ENCODE assay signal across 8 mouse cellular contexts in genomic region chr17:37000863-37001262, GRCm38 (mm10). TPM values are rescaled to one million over a fixed set of nuclear protein-coding genes. Genes with fewer than 3 reads are reported as not detected.
DNase-seq lines count a peak whose midpoint lies in the region; ATAC-seq and TF ChIP-seq lines count a peak whose summit lies in the region.

Gene Zfp57, plus strand, starts transcription at chr17:37001163.

- H3K27me3 ChIP-seq in heart, embryonic 11.5 days (ENCODE audit: control insufficient read depth, insufficient read depth, low read length): no peaks in the 10 kb centered on the region
- no peaks in the 10 kb centered on the region for H3K27me3 ChIP-seq in lung, embryonic 16.5 days (ENCODE audit: control insufficient read depth, insufficient read depth, low read depth, low read length)
- H3K27me3 ChIP-seq in intestine, postnatal 0 days (replicated peaks; ENCODE audit: control insufficient read depth, insufficient read depth, low read length): no peaks in the 10 kb centered on the region
- H3K27me3 ChIP-seq in stomach, embryonic 14.5 days (ENCODE audit: control insufficient read depth, insufficient read depth, low read length): no peaks in the 10 kb centered on the region

- peak within 1 kb of the TSS; percentile 75 for H3K4me2 ChIP-seq in heart, embryonic 11.5 days
- H3K4me2 ChIP-seq in lung, embryonic 16.5 days (ENCODE audit: low read depth, low read length): peak within 1 kb of the TSS; percentile 91; the same call in 1 of the 2 replicates
- H3K4me2 ChIP-seq in intestine, postnatal 0 days (replicated peaks; ENCODE audit: low read depth): peak within 1 kb of the TSS; percentile 84; the same call in 1 of the 2 replicates
- peak within 1 kb of the TSS; percentile 76; the same call in 1 of the 2 replicates for H3K4me2 ChIP-seq in stomach, embryonic 14.5 days (replicated peaks; ENCODE audit: low read depth, low read length)

- no peak for ATAC-seq in heart, embryonic 11.5 days (replicated peaks; ENCODE audit: insufficient number of reproducible peaks, low FRiP score, low TSS enrichment)
- no peak for ATAC-seq in lung, embryonic 16.5 days (ENCODE audit: low read depth)
- ATAC-seq in intestine, postnatal 0 days: no peak
- no peak for ATAC-seq in stomach, embryonic 14.5 days (ENCODE audit: insufficient number of reproducible peaks, insufficient read depth, low FRiP score, low read depth)

- no peak within 1 kb of the TSS for H3K9ac ChIP-seq in heart, embryonic 11.5 days (ENCODE audit: low read depth, low read length)
- no peak within 1 kb of the TSS for H3K9ac ChIP-seq in lung, embryonic 16.5 days (ENCODE audit: low read length)
- H3K9ac ChIP-seq in intestine, postnatal 0 days (ENCODE audit: low read depth, low read length): no peak within 1 kb of the TSS
- H3K9ac ChIP-seq in stomach, embryonic 14.5 days (replicated peaks; ENCODE audit: low read depth, low read length): no peak within 1 kb of the TSS

- no peaks in the 10 kb centered on the region for H3K9me3 ChIP-seq in heart, embryonic 11.5 days (replicated peaks; ENCODE audit: control insufficient read depth, low read length)
- no peaks in the 10 kb centered on the region for H3K9me3 ChIP-seq in lung, embryonic 16.5 days (ENCODE audit: control insufficient read depth, low read length)
- H3K9me3 ChIP-seq in intestine, postnatal 0 days (ENCODE audit: control insufficient read depth): no peaks in the 10 kb centered on the region
- H3K9me3 ChIP-seq in stomach, embryonic 14.5 days (ENCODE audit: control insufficient read depth, low read depth, low read length): no peaks in the 10 kb centered on the region

- H3K27ac ChIP-seq in heart, embryonic 11.5 days (ENCODE audit: low read depth, low read length): no peak within 1 kb of the TSS
- peak within 1 kb of the TSS; percentile 45; the same call in 1 of the 2 replicates for H3K27ac ChIP-seq in lung, embryonic 16.5 days (ENCODE audit: low read length)
- no peak within 1 kb of the TSS for H3K27ac ChIP-seq in intestine, postnatal 0 days (ENCODE audit: low read depth, low read length)
- no peak within 1 kb of the TSS for H3K27ac ChIP-seq in stomach, embryonic 14.5 days (ENCODE audit: low read length)

- H3K36me3 ChIP-seq in heart, embryonic 11.5 days (ENCODE audit: control insufficient read depth, insufficient read depth, low read length): no peaks in the 10 kb centered on the region
- peaks cover 2% of the 10 kb centered on the region; the same call in 1 of the 2 replicates for H3K36me3 ChIP-seq in lung, embryonic 16.5 days (ENCODE audit: control insufficient read depth, insufficient read depth, low read length)
- H3K36me3 ChIP-seq in intestine, postnatal 0 days (ENCODE audit: control insufficient read depth, insufficient read depth): no peaks in the 10 kb centered on the region
- no peaks in the 10 kb centered on the region for H3K36me3 ChIP-seq in stomach, embryonic 14.5 days (ENCODE audit: control insufficient read depth, insufficient read depth, low read length)

- DNase-seq in heart, postnatal 36 days: no peak
- no peak for DNase-seq in lung, postnatal 25 days (ENCODE audit: low spot score)
- no peak for DNase-seq in adipocyte (ENCODE audit: low spot score)
- DNase-seq in adrenal gland, adult (ENCODE audit: inconsistent age in 2 of 2, low spot score in 1 of 2): no peak

- H3K4me3 ChIP-seq in heart, embryonic 11.5 days (ENCODE audit: low read depth, low read length): no peak within 1 kb of the TSS
- peak within 1 kb of the TSS; percentile 77; the same call in 1 of the 2 replicates for H3K4me3 ChIP-seq in lung, embryonic 16.5 days (ENCODE audit: low read length)
- H3K4me3 ChIP-seq in intestine, postnatal 0 days (ENCODE audit: low read depth, low read length): no peak within 1 kb of the TSS
- peak within 1 kb of the TSS; percentile 71; the same call in 1 of the 2 replicates for H3K4me3 ChIP-seq in stomach, embryonic 14.5 days (ENCODE audit: low read depth, low read length)

- 84% methylated on average over 7 of the region's 7 CpGs for WGBS in heart, embryonic 11.5 days (ENCODE audit: insufficient replicate concordance)
- WGBS in lung, embryonic 16.5 days: 87% methylated on average over 7 of the region's 7 CpGs
- WGBS in intestine, postnatal 0 days: 90% methylated on average over 7 of the region's 7 CpGs
- 91% methylated on average over 7 of the region's 7 CpGs for WGBS in stomach, embryonic 14.5 days

- H3K4me1 ChIP-seq in heart, embryonic 11.5 days (ENCODE audit: control insufficient read depth, insufficient read depth, low read length): no peaks in the 10 kb centered on the region
- peaks cover 4% of the 10 kb centered on the region; the same call in 1 of the 2 replicates for H3K4me1 ChIP-seq in lung, embryonic 16.5 days (replicated peaks; ENCODE audit: control insufficient read depth, insufficient read depth, low read length)
- H3K4me1 ChIP-seq in intestine, postnatal 0 days (replicated peaks; ENCODE audit: control insufficient read depth, insufficient read depth, low read length): 0 out of 2 replicates have a peak, but pooled peaks cover 3% of the 10 kb centered on the region
- H3K4me1 ChIP-seq in stomach, embryonic 14.5 days (ENCODE audit: control insufficient read depth, insufficient read depth, low read length): no peaks in the 10 kb centered on the region

- intact Hi-C loops in heart, postnatal 36 days (cut with DNase I): no loop called here

- TF ChIP-seq CTCF in intestine, postnatal 0 days (IDR thresholded peaks at IDR 0.05; ENCODE audit: low read depth): no peak

RNA-seq across cellular contexts. Expression of gene Zfp57, which starts in this region (rescaled TPM):
- 66.7 and 70.1 TPM in 2 replicates for polyA plus RNA-seq in heart, embryonic 11.5 days (2014; fragmentation: Nextera tagmentation; extraction: Ambion mirVana)
- total RNA-seq in heart, postnatal 36 days (2021): 1 to 10 TPM; 1.0 to 1.8 TPM
- polyA plus RNA-seq in lung, embryonic 16.5 days (2015; fragmentation: Nextera tagmentation; extraction: Ambion mirVana): 70.1 and 73.4 TPM in 2 replicates
- polyA plus RNA-seq in intestine, postnatal 0 days (2015; fragmentation: Nextera tagmentation; extraction: Ambion mirVana): 8.6 and 9.0 TPM in 2 replicates
- polyA plus RNA-seq in stomach, embryonic 14.5 days (2014; fragmentation: Nextera tagmentation; extraction: Ambion mirVana): 77.8 and 82.1 TPM in 2 replicates

Comparison
In these comparisons a context has a peak if more than half of its experiments do, and no peak if none do; other contexts are left out.
1. H3K4me3 ChIP-seq: peak in lung, embryonic 16.5 days (single experiment) and stomach, embryonic 14.5 days (single experiment); none in heart, embryonic 11.5 days (single experiment) and intestine, postnatal 0 days (single experiment).
2. Peak in every context shown above with its lines, with median percentiles within 50 percentile points of each other: H3K4me2 ChIP-seq.